In the genomic region with DNA sequence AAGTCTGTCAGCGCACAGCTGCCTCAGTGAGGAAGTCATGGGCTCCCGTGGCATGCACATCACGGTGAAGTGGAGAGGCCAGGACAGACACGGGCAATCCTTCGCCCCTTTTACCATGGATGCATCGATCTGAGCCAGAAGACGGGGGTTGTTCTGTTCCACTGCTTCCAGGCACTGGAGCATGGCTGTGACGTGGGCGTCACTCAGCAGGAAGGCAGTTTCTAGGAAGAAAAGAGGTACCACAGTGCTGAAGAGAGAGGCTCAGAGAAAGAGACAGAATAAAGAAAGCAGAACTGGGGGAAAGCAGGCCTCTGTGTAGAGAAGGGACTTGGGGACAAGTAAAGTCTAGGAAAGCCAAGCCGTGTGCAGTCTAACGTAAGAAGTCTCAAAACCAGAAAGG, we compare ENCODE assay signal across 21 mouse cellular contexts. TPM values are rescaled to one million over a fixed set of nuclear protein-coding genes. Genes with fewer than 3 reads are reported as not detected.
DNase-seq lines count a peak whose midpoint lies in the region; TF ChIP-seq lines count a peak whose summit lies in the region.
"Had no signal": no experiment of that assay in that cellular context is flagged by ENCODE, and none has a peak within 500 bp of the region (broad histone marks: within the 10 kb centered on the region; RNA-seq: fewer than 3 reads in every experiment).

No protein-coding gene starts in this region.

- intact Hi-C loops in gastrocnemius, adult 2 months (cut with DNase I): no loop called here
- intact Hi-C loops in gastrocnemius, postnatal 36 days (cut with DNase I): no loop called here
- intact Hi-C loops in left cerebral cortex, adult 2 months (cut with DNase I): no loop called here
- intact Hi-C loops in left cerebral cortex, postnatal 10 days (cut with DNase I): no loop called here

- peak; percentile 9 for DNase-seq in gastrocnemius, adult 2 months
- DNase-seq in gastrocnemius, postnatal 36 days: no peak
- DNase-seq in left cerebral cortex, adult 2 months (ENCODE audit: extremely low spot score in 1 of 2, low spot score in 2 of 2): no peak
- no peak for DNase-seq in left cerebral cortex, postnatal 10 days (ENCODE audit: extremely low spot score in 1 of 2, low spot score in 2 of 2)
- DNase-seq in right cerebral cortex, adult 2 months (ENCODE audit: low spot score in 2 of 2): peak; percentile 33 to 37
- no peak for DNase-seq in right cerebral cortex, postnatal 4 days
- no peak for DNase-seq in kidney, postnatal 10 days
- DNase-seq: adrenal gland, adult 2 months; adrenal gland, postnatal 10 days; adrenal gland, postnatal 25 days; cerebellum, adult 11-12 months; cerebellum, adult 2 months; cerebellum, adult 9-10 months; cerebellum, postnatal 10 days had no signal

- H3K4me3 ChIP-seq in gastrocnemius, adult 2 months: no peak overlapping the region
- H3K4me3 ChIP-seq in left cerebral cortex, adult 2 months: no peak overlapping the region
- H3K4me3 ChIP-seq: embryonic facial prominence, embryonic 10.5 days; embryonic facial prominence, embryonic 12.5 days; forebrain, embryonic 13.5 days; forebrain, embryonic 15.5 days had no signal

- H3K27ac ChIP-seq in gastrocnemius, adult 2 months: no peak overlapping the region
- H3K27ac ChIP-seq in left cerebral cortex, adult 2 months: peak overlapping the region; percentile 28; the same call in 1 of the 2 replicates
- H3K27ac ChIP-seq: embryonic facial prominence, embryonic 10.5 days; embryonic facial prominence, embryonic 12.5 days; forebrain, embryonic 13.5 days; forebrain, embryonic 15.5 days had no signal

- no peak for TF ChIP-seq CTCF in gastrocnemius, adult 2 months (IDR thresholded peaks at IDR 0.05)
- no peak for TF ChIP-seq CTCF in left cerebral cortex, adult 2 months (IDR thresholded peaks at IDR 0.05)

RNA-seq across cellular contexts. Expression of gene Fyttd1, which starts 30.2 kb away (rescaled TPM):
- total RNA-seq in gastrocnemius, adult 2 months (2021): 10 to 100 TPM; 95.0 to 95.1 TPM
- 10 to 100 TPM; 86.0 to 88.7 TPM for total RNA-seq in gastrocnemius, postnatal 36 days (2021)
- 100 to 1,000 TPM; 112 to 119 TPM for total RNA-seq in left cerebral cortex, adult 2 months (2021)
- total RNA-seq in left cerebral cortex, postnatal 10 days (2021): 100 to 1,000 TPM; 138 to 145 TPM

RNA-seq across cellular contexts. Expression of gene Rubcn, which starts 30.5 kb away (rescaled TPM):
- 10 to 100 TPM; 24.0 to 28.5 TPM for total RNA-seq in gastrocnemius, adult 2 months (2021)
- total RNA-seq in gastrocnemius, postnatal 36 days (2021): 10 to 100 TPM; 23.9 to 25.4 TPM
- total RNA-seq in left cerebral cortex, adult 2 months (2021): 10 to 100 TPM; 69.8 to 73.7 TPM
- total RNA-seq in left cerebral cortex, postnatal 10 days (2021): 10 to 100 TPM; 59.9 to 60.6 TPM

RNA-seq across cellular contexts. Expression of gene Smbd1, which starts 36.8 kb away (rescaled TPM):
- total RNA-seq in gastrocnemius, adult 2 months (2021): not detected
- total RNA-seq in gastrocnemius, postnatal 36 days (2021): not detected
- total RNA-seq in left cerebral cortex, adult 2 months (2021): not detected
- not detected for total RNA-seq in left cerebral cortex, postnatal 10 days (2021)
- total RNA-seq: adrenal gland, adult 2 months; adrenal gland, postnatal 10 days; adrenal gland, postnatal 25 days; adrenal gland, postnatal 4 days; MEL had no signal

RNA-seq across cellular contexts. Expression of gene Muc20, which starts 49.9 kb away (rescaled TPM):
- total RNA-seq in gastrocnemius, adult 2 months (2021): under 1 TPM; 0.33 to 0.45 TPM
- total RNA-seq in gastrocnemius, postnatal 36 days (2021): under 1 TPM; 0.18 to 0.22 TPM
- not detected for total RNA-seq in left cerebral cortex, adult 2 months (2021)
- total RNA-seq in left cerebral cortex, postnatal 10 days (2021): not detected
- total RNA-seq: ES-E14, MEL had no signal

Comparison
In these comparisons a context has a peak if more than half of its experiments do, and no peak if none do; other contexts are left out.
1. DNase-seq: peak in gastrocnemius, adult 2 months (single experiment) and right cerebral cortex, adult 2 months (2 of 2); none in gastrocnemius, postnatal 36 days (0 of 2), left cerebral cortex, adult 2 months (0 of 2), left cerebral cortex, postnatal 10 days (0 of 2), right cerebral cortex, postnatal 4 days (single experiment) and kidney, postnatal 10 days (single experiment).